Mouse (Mus musculus) hindbrain, embryonic 13.5 days (tissue): ENCODE data around the gene Rit1. TPM values are rescaled to one million over a fixed set of nuclear protein-coding genes. Genes with fewer than 3 reads are reported as not detected.

Source experiments
- ATAC-seq: fragments of 200-750 bp; cut with Nextera tagmentation; 2 replicates; pipeline ENCODE4 v1.8.0; 2017; ENCODE audit warnings: moderate TSS enrichment; ENCODE audit not compliant: low FRiP score
- H3K27ac ChIP-seq: fragments of 300-500 bp; sonication (generic); 2 replicates; pipeline ENCODE4 v1.5.1; 2015; ENCODE audit warnings: inconsistent platforms, mild to moderate bottlenecking, moderate library complexity
- H3K27me3 ChIP-seq: fragments of 300-500 bp; sonication (generic); 2 replicates; pipeline ENCODE4 v1.6.1; 2015; ENCODE audit warnings: mild to moderate bottlenecking, inconsistent platforms
- H3K36me3 ChIP-seq: fragments of 300-500 bp; sonication (generic); 2 replicates; pipeline ENCODE4 v1.6.1; 2015; ENCODE audit warnings: mild to moderate bottlenecking, inconsistent platforms
- H3K4me1 ChIP-seq: fragments of 300-500 bp; sonication (generic); replicated peaks from 2 replicates; pipeline ENCODE4 v1.6.1; 2015; ENCODE audit warnings: inconsistent platforms
- H3K4me2 ChIP-seq: fragments of 300-500 bp; sonication (generic); 2 replicates; pipeline ENCODE4 v1.6.1; 2015; ENCODE audit warnings: inconsistent platforms, mild to moderate bottlenecking, moderate library complexity
- H3K4me3 ChIP-seq: fragments of 300-500 bp; sonication (generic); 2 replicates; pipeline ENCODE4 v1.5.1; 2015; ENCODE audit warnings: mild to moderate bottlenecking, inconsistent platforms
- H3K9ac ChIP-seq: fragments of 300-500 bp; sonication (generic); 2 replicates; pipeline ENCODE4 v1.6.1; 2015; ENCODE audit warnings: mild to moderate bottlenecking, inconsistent platforms
- H3K9me3 ChIP-seq: fragments of 300-500 bp; sonication (generic); 2 replicates; pipeline ENCODE4 v1.6.1; 2016; ENCODE audit warnings: inconsistent platforms
- WGBS: fragments of 180-500 bp; shearing (Covaris S2); methylation state at CpG from one replicate; pipeline ENCODE4 v1.1.7; 2015; 5-methylcytosine and 5-hydroxymethylcytosine counted together
- polyA plus RNA-seq: library from polyadenylated mRNA; unstranded; fragments of >200 nt; fragmentation: Nextera tagmentation; extraction: Ambion mirVana; gene quantifications from 2 replicates; pipeline ENCODE4 v1.2.1, GENCODE M21; 2015

Gene Rit1
- 57.9 and 59.0 TPM in 2 replicates for polyA plus RNA-seq

DNA sequence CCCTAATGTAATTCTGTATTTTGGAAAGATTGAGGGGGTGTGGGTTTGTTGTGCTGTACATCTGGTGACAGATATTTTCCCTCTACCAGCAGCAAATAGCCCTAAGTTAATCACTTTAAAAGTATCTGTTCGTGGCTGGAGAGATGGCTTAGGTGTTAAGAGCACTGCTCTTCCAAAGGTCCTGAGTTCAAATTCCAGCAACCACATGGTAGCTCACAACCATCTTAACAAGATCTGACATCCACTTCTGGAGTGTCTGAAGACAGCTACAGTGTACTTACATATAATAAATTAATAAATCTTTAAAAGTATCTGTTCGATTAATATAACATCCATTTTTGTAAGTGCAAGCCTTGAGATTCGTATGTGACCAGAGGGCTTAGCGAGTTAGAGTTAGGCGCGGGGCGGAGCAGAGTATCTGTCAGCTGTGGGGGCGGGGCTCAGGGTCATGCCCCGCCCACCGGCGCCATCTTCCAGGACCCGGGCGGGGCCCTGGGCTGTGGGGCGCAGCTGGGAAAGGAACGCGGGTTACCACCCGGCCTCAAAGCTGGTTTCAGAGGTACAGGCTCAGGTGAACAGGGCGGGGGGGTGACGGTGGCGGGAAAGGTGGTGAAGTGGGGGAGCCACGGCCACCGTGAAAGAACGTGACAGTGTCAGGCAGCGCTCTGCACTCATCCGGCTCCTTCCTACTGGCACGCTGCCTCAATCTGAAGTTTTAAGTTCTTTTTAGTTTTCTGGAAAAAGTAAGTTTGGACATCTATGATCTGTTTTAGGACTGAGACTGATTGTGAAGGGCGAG lies at the start of gene Rit1:
TSS of gene Rit1 (plus strand) at position 440 of the 799 bp plus-strand sequence.
- WGBS: 2% methylated on average over 27 of the region's 27 CpGs
- Histone ChIP-seq H3K27me3 (no peaks in the 10 kb centered on the region), H3K4me1 (peaks cover 24% of the 10 kb centered on the region), H3K27ac (peak within 1 kb of the TSS; percentile 69), H3K9me3 (no peaks in the 10 kb centered on the region), H3K36me3 (peaks cover 47% of the 10 kb centered on the region), H3K9ac (peak within 1 kb of the TSS; percentile 76), H3K4me3 (peak within 1 kb of the TSS; percentile 75), H3K4me2 (peak within 1 kb of the TSS; percentile 86)
- ATAC-seq: peak; percentile 95

DNA sequence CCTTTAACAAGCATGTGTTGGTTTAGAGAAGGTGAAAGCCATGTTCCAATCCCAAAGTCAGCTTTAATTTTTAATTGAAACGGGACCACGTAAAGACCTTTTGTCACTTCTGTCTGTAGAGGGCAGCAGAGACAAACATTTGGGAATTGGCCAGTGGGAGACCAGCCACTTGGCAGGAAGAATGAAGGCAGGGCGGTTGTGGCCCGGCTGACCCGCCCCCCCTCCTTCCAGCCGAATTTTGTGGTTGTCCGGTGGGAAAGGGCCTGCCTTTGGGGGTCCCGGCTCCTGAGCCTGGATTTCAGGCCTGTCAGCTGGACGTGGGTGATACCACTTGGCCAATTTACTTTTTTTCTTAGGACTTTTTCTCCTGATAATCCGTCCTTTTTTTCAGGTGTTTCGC lies 39.2 kb upstream of the Rit1 start:
- Histone ChIP-seq H3K4me1 (peaks cover 4% of the 10 kb centered on the region; the same call in 1 of the 2 replicates), H3K27ac (no peak overlapping the region), H3K4me3 (peak overlapping the region; percentile 30), H3K4me2 (peak overlapping the region; percentile 59), H3K36me3 (no peaks in the 10 kb centered on the region), H3K27me3 (no peaks in the 10 kb centered on the region), H3K9ac (peak overlapping the region; percentile 65), H3K9me3 (no peaks in the 10 kb centered on the region)
- 13% methylated on average over 11 of the region's 11 CpGs for WGBS
- no peak for ATAC-seq

DNA sequence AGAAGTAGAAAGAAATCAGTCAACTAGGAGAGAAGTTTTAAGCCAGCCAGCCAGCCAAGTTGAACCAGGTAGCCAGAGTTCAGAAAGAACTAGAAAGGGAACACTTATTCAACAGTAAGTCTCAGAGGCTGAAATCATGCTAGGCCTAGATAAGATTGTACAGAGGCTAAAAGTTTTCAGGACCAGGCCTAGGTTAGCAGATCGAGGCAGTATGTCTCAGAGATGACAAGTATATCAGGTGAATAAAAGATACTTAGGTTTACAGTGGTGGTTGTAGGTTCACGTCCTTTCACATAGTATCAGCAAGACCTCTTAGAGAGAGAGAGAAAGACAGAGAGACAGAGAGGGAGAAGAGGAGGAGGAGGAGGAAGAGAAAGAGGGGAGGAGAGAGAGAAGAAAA lies 32.8 kb upstream of the Rit1 start:
- H3K36me3 ChIP-seq: peaks cover 9% of the 10 kb centered on the region
- no peak overlapping the region for H3K27ac ChIP-seq
- no peaks in the 10 kb centered on the region for H3K27me3 ChIP-seq
- no peaks in the 10 kb centered on the region for H3K9me3 ChIP-seq
- H3K4me2 ChIP-seq: no peak overlapping the region
- no peak for ATAC-seq
- no peak overlapping the region for H3K9ac ChIP-seq
- H3K4me3 ChIP-seq: no peak overlapping the region
- peaks cover 24% of the 10 kb centered on the region for H3K4me1 ChIP-seq
- 93% methylated on average over 2 of the region's 2 CpGs for WGBS

DNA sequence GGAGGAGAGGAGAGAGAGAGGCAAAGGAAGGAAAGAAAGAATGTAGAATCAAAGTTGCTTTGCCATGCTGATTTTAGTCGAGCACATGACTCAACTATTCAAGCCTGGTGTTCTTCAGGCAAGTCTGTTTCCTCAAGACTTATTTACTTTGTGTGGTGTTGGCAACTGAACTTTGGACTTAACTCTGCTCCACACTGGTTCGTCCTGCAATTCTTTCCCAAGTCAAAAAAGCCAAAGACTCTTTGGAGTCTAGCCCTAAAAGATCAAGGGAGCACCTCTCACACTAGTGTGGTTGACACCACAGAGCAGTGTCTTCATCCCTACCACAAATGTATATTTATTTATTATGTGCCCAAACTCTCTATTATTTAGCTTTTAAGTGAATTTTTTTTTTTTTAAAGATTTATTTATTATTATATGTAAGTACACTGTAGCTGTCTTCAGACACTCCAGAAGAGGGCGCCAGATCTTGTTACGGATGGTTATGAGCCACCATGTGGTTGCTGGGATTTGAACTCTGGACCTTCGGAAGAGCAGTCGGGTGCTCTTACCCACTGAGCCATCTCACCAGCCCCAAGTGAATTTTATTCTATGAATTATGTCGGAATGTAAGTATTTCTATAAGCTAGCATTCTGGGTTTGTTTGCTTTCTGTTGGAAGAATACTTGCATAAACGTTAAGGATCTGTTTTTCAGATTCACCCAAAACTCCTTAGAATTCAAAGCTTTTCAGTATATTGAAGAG lies 32.2 kb upstream of the Rit1 start:
- no peaks in the 10 kb centered on the region for H3K27me3 ChIP-seq
- peak overlapping the region; percentile 59 for H3K4me2 ChIP-seq
- H3K9ac ChIP-seq: peak overlapping the region; percentile 53; the same call in 1 of the 2 replicates
- 63% methylated on average over 8 of the region's 8 CpGs for WGBS
- H3K36me3 ChIP-seq: peaks cover 14% of the 10 kb centered on the region
- H3K4me3 ChIP-seq: peak overlapping the region; percentile 89
- ATAC-seq: no peak
- no peaks in the 10 kb centered on the region for H3K9me3 ChIP-seq
- peak overlapping the region; percentile 98 for H3K27ac ChIP-seq
- peaks cover 24% of the 10 kb centered on the region for H3K4me1 ChIP-seq

DNA sequence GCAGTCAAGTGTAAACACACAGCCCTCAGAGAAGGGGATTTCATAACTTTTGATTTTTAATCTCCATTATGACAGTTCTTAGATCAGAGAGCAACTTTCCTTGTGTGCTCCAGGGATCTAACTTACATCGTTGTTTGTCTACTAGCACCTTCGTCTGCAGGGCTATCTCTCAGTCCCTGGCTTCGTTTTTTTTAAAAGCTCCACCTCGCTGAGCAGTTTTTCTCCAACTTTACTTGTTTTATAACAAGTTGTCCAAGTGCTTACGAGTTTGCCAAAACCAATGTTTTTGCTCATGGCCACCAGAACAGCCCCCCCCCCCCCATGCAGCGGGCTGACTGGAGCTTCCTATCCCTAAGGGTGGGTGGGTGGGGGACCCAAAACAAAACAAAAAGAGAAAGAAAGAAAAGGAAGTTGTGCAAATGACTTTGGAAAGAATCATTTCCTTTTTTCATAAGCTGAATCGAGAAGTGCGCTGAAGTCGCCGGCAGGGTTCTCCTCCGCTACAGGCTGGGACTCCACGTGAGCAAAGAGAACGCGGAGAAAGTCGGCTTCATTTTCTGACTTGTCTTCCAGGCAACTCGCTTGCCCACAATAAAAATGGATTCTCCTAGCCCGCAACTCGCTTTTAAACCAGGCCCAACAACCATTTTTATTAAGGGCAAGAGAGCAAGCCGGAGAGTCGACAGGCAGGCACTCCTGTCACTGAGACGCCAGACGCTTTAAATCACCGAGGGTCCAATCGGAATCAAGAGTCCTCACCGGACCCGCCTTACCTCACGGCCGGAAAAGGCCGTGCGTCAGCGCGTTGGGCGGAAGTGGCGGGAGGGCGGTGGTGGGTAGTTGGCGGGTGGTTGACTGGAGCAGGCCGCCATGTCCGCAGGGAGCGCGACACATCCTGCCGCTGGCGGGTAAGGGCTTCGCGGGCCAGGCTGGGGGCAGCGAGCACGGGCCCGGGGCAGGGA lies 31.4 kb upstream of the Rit1 start, which contains the start of gene Khdc4:
TSS of gene Khdc4 (plus strand) at position 824 of the 962 bp plus-strand sequence.
- 2% methylated on average over 47 of the region's 47 CpGs for WGBS
- peak within 1 kb of the TSS; percentile 89 for H3K4me3 ChIP-seq
- H3K9me3 ChIP-seq: no peaks in the 10 kb centered on the region
- peaks cover 22% of the 10 kb centered on the region for H3K36me3 ChIP-seq
- H3K4me2 ChIP-seq: peak within 1 kb of the TSS; percentile 84
- peak within 1 kb of the TSS; percentile 96 for H3K9ac ChIP-seq
- peak within 1 kb of the TSS; percentile 98 for H3K27ac ChIP-seq
- no peaks in the 10 kb centered on the region for H3K27me3 ChIP-seq
- ATAC-seq: peak; percentile 99
- peaks cover 24% of the 10 kb centered on the region for H3K4me1 ChIP-seq

DNA sequence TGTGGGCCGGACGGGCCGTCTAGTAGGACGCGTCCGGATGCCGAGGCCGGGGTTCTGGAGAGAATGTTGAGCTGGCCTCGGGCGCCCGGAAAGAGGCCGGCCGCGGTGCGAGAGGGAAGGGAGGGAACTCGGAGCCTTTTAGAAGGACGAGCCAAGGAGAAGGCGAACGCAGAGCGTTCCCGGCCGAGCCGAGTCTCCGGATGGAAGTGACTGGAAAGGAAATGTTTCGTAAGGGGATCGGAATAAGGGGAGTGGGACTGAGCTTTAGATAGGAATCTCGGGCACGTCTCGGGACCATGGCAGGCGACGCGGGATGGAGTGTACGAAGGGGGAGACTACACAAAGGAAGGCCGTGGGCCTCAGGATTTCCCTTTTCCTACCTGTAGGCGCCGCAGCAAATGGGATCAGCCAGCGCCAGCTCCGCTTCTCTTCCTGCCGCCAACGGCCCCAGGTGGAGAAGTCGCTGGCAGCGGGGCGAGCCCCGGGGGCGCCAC lies 30.6 kb upstream of the Rit1 start:
- Histone ChIP-seq H3K9ac (peak overlapping the region; percentile 96), H3K36me3 (peaks cover 30% of the 10 kb centered on the region), H3K27me3 (no peaks in the 10 kb centered on the region), H3K4me3 (peak overlapping the region; percentile 89), H3K27ac (peak overlapping the region; percentile 98), H3K4me2 (peak overlapping the region; percentile 84), H3K4me1 (peaks cover 24% of the 10 kb centered on the region), H3K9me3 (no peaks in the 10 kb centered on the region)
- WGBS: under 1% methylated on average over 45 of the region's 45 CpGs
- peak; percentile 82 for ATAC-seq

DNA sequence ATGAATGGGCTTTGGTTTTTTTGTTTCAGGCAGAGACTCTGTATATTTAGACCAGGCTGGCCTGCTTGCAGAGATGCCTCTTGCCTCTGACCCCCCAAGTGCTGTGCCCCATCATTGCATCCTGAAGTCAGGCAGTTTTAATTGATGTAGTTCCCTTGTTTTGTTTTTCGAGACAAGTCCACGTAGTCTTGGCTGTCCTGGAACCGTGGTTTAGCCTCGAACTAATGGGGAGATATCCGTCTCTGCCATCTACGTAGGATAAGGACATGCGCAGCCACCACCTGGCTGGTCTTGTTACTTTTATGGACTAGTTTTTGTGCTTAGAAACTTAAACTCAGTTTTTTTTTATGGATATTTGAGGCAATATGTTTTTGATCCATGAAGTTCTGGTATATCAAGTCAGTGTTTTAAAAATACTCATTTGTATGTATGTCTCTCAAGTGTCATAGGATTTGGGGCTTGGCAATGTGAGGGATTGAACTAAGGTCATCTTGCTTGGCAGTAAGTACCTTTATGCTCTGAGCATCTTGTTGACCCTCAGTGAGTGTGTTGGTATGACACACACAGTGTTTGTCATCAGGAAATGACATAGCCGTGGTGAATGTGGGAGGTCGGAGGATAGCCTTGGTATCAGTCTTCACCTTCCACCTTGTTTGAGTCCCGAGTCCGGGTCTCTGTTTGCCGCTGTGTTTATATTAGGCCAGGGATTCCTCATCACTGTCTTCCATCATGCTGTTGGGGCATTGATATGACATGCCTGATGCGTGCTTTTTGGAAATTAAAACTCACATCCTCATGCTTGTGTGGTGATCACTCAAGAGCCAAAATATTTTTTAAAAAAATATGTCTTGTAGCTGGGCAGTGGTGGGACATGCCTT lies 29.7 kb upstream of the Rit1 start:
- ATAC-seq: no peak
- H3K27ac ChIP-seq: peak overlapping the region; percentile 98
- peaks cover 39% of the 10 kb centered on the region for H3K36me3 ChIP-seq
- H3K9me3 ChIP-seq: no peaks in the 10 kb centered on the region
- H3K4me1 ChIP-seq: peaks cover 24% of the 10 kb centered on the region
- no peaks in the 10 kb centered on the region for H3K27me3 ChIP-seq
- peak overlapping the region; percentile 89 for H3K4me3 ChIP-seq
- WGBS: 56% methylated on average over 13 of the region's 13 CpGs
- peak overlapping the region; percentile 84 for H3K4me2 ChIP-seq
- H3K9ac ChIP-seq: peak overlapping the region; percentile 96

DNA sequence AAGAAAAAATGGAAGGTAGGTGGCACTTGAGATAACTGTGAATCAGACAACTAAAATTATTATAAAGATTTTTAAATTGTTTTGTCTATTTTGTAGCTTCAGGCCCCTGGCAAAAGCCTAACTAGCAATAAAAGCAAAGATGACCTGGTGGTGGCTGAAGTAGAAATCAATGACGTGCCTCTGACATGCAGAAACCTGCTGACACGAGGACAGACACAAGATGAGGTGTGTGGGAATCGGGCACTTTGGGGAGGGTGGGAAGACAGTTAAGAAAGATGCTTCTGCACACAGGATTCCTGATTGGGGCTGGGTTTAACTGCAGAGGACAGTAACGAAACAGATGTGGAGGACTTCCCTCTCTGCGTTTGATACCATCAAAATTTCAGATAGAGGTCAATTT lies 27.6 kb upstream of the Rit1 start:
- Histone ChIP-seq H3K4me1 (peaks cover 24% of the 10 kb centered on the region), H3K9ac (no peak overlapping the region), H3K27ac (no peak overlapping the region), H3K27me3 (no peaks in the 10 kb centered on the region), H3K4me2 (no peak overlapping the region), H3K9me3 (no peaks in the 10 kb centered on the region), H3K4me3 (no peak overlapping the region), H3K36me3 (peaks cover 58% of the 10 kb centered on the region)
- 90% methylated on average over 5 of the region's 5 CpGs for WGBS
- no peak for ATAC-seq

DNA sequence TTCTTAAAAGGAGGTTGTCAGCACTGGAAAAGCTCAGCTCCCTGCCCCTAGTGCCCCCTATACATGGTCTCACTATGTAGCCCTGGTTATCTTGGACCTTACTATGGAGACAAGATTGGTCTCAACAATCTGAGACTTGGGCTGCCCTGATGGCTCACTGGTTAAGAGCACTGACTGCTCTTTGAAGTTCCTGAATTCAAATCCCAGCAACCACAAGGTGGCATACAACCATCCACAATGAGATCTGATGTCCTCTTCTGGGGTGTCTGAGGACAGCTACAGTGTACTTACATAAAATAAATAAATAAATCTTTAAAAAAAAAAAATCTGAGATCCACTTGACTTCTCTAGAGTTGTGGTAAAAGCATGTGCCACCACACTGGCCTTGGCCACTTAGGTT lies 21.1 kb upstream of the Rit1 start:
- Histone ChIP-seq H3K9ac (no peak overlapping the region), H3K27me3 (no peaks in the 10 kb centered on the region), H3K9me3 (no peaks in the 10 kb centered on the region), H3K4me1 (no peaks in the 10 kb centered on the region), H3K4me2 (no peak overlapping the region), H3K4me3 (no peak overlapping the region), H3K36me3 (peaks cover 96% of the 10 kb centered on the region), H3K27ac (no peak overlapping the region)
- ATAC-seq: no peak

DNA sequence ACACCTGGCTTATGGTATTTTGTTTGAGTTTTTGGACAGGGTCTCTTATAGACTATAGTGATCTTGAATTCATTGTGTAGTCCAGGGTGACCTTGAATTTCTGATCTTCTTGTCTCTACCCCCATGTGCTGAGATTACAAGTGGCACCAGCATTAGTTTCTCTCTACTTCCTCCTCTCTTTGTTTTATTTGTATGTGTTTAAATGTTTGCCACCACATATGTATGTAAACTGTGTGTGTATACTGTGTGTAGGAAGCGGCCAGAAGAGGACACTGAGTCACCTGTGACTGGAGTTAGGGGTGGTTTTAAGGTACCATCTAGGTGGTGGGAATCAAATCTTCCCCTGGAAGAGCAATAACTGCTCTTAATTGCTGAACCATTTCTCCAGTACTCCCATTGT lies 18.6 kb upstream of the Rit1 start:
- H3K9ac ChIP-seq: no peak overlapping the region
- H3K4me1 ChIP-seq: no peaks in the 10 kb centered on the region
- H3K9me3 ChIP-seq: no peaks in the 10 kb centered on the region
- H3K27me3 ChIP-seq: no peaks in the 10 kb centered on the region
- H3K27ac ChIP-seq: no peak overlapping the region
- no peak for ATAC-seq
- H3K4me3 ChIP-seq: no peak overlapping the region
- peaks cover 92% of the 10 kb centered on the region for H3K36me3 ChIP-seq
- 100% methylated on average over 1 of the region's 1 CpGs for WGBS
- H3K4me2 ChIP-seq: no peak overlapping the region

DNA sequence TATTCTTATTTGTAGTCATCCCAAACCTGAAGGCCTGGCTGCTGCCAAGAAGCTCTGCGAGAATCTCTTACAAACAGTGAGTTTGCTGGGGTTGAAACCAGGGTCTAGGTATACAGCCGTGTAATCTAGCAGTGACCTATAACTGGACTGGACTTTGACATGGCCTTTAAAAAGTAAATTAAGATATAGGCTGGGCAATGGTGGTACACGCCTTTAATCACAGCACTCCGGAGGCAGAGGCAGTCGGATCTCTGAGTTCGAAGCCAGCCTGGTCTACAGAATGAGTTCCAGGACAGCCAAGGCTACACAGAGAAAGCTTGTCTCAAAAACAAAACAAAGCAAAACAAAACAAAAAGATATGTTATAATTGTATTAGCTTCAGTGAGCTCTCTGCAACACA lies 17.8 kb upstream of the Rit1 start:
- Histone ChIP-seq H3K9me3 (no peaks in the 10 kb centered on the region), H3K4me1 (no peaks in the 10 kb centered on the region), H3K27me3 (no peaks in the 10 kb centered on the region), H3K4me3 (no peak overlapping the region), H3K9ac (no peak overlapping the region), H3K4me2 (no peak overlapping the region), H3K36me3 (peaks cover 90% of the 10 kb centered on the region), H3K27ac (no peak overlapping the region)
- ATAC-seq: no peak
- 98% methylated on average over 6 of the region's 6 CpGs for WGBS
